Mouse (Mus musculus): ENCODE data around the gene Cpa4. TPM values are rescaled to one million over a fixed set of nuclear protein-coding genes. Genes with fewer than 3 reads are reported as not detected.

The Cpa4 gene
- polyA plus RNA-seq, 1 experiment: not detected

DNA sequence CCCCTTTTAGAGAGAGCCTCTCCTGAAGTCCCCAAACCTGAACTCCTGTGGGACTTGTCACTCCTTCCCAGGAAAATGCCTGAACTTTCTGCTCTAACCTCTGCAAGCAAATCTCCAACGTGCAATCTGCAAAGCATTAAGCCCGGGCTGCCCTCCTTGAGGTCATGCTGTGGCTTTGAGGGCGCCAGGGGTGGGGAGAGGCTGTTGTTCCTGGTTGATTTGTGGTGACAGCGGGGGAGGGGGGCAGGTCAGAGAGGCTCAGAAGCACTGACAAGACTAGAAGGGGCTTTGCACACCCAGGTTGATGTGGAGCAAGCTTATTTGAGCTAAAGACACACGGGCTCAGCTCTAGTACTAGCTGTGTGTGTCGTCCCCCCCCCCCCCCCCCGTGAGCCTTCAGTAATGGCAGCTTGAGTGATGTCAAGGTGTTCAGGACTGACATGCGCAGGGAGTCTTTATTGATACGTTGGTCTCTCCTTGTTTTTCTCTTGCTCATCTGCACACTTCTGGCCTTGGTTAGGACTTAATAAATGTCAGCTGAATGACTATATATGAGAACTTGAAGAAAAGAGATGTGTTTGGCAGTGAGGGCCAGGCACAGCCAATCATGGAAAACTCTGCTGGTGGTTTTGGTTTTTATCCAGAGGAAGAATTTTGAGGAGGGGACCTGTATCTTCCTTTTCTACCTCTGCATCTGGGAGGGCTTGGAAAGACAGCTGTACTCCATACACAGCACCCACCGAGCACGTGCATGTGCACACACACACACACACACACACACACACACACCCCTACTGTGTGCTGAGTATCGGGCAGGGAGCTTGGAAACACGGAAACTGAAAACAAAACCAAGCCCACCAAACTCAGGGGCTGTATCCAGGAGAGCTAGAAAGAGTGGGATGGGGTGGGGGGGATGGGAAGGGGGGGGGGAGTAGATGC, 49.1 kb downstream of the Cpa4 start:
- DNase-seq: peak; percentile 16
- 25% methylated on average over 13 of the region's 13 CpGs for WGBS
- H3K27ac ChIP-seq (ENCODE audit: insufficient read depth, low read depth, low read length): no peak overlapping the region

DNA sequence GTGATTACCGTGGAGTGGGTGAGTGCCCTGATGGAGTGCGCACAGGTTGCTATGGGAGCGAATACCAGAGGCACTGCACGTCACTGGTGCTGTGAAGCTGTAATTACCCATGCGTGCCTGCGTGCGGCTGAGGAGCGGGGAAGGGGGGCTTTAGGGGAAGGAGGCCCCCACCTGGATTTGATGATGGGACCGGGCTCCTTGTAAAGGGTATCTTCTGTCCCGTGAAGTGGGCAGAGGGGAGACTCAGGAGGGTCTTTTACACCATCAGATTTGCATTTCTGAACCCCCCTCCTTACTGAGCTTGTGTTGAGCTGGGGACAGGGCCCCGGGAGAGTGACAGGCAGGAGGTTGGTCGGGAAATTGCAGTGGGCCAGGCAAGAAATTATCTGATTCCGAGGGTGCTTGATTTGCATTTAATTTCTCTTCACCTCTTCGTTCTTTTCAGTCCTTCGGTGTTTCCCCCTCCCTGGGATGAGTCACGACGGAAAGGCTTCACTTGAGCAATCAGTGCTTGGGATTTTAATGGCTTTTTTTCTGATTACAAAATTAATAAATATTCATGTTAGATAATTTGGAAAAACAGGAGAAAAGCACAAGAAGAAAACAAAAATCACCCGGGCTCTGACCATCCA, 49.9 kb downstream of the Cpa4 start:
- DNase-seq: no peak
- no peak overlapping the region for H3K4me3 ChIP-seq (ENCODE audit: insufficient read depth, low read depth, low read length)
- TF ChIP-seq CTCF (conservative IDR thresholded peaks at IDR 0.05; ENCODE audit: insufficient read depth, insufficient read length, low read depth, low read length): no peak
- TF ChIP-seq POLR2A (IDR thresholded peaks at IDR 0.05; ENCODE audit: low read depth, low read length): no peak
- H3K4me1 ChIP-seq (ENCODE audit: control insufficient read depth, insufficient read depth, low read length): no peaks in the 10 kb centered on the region
- no peaks in the 10 kb centered on the region for H3K27me3 ChIP-seq (replicated peaks; ENCODE audit: control insufficient read depth, insufficient read depth, low read length)
- WGBS: 35% methylated on average over 18 of the region's 18 CpGs
- H3K27ac ChIP-seq (ENCODE audit: insufficient read depth, low read depth, low read length): no peak overlapping the region
- H3K36me3 ChIP-seq (ENCODE audit: control insufficient read depth, insufficient read depth, low read length): no peaks in the 10 kb centered on the region

More for the DNA sequence above, 49.1 kb downstream of the Cpa4 start:
- H3K4me1 ChIP-seq (ENCODE audit: control insufficient read depth, insufficient read depth, low read length): no peaks in the 10 kb centered on the region
- no peak overlapping the region for H3K4me3 ChIP-seq (ENCODE audit: insufficient read depth, low read depth, low read length)
- no peaks in the 10 kb centered on the region for H3K27me3 ChIP-seq (replicated peaks; ENCODE audit: control insufficient read depth, insufficient read depth, low read length)
- TF ChIP-seq POLR2A (IDR thresholded peaks at IDR 0.05; ENCODE audit: low read depth, low read length): no peak
- H3K36me3 ChIP-seq (ENCODE audit: control insufficient read depth, insufficient read depth, low read length): no peaks in the 10 kb centered on the region

DNA sequence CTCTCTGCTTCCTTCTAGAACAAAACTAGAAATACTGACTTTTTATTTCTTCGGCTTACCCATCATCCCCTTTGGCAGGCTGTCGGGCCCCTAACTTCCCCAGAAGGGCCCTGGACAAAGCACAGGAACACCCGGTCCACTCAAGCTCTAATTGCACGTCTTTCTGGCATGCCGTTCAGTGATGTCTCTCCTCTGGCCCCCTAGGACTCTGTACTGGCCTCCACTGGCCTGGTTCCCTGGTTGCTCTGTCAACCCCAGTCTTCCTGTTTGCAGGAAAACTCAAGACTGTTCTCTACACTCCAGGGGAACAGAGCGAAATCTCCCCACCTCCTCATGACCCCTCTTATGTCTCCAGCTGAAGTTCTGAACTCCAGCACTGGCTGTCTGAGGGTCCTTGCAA, 50.6 kb downstream of the Cpa4 start:
- 61% methylated on average over 6 of the region's 6 CpGs for WGBS
- no peaks in the 10 kb centered on the region for H3K4me1 ChIP-seq (ENCODE audit: control insufficient read depth, insufficient read depth, low read length)
- H3K27ac ChIP-seq (ENCODE audit: insufficient read depth, low read depth, low read length): no peak overlapping the region
- no peak for TF ChIP-seq CTCF (conservative IDR thresholded peaks at IDR 0.05; ENCODE audit: insufficient read depth, insufficient read length, low read depth, low read length)
- no peak for TF ChIP-seq POLR2A (IDR thresholded peaks at IDR 0.05; ENCODE audit: low read depth, low read length)
- no peak for DNase-seq
- no peaks in the 10 kb centered on the region for H3K27me3 ChIP-seq (replicated peaks; ENCODE audit: control insufficient read depth, insufficient read depth, low read length)
- H3K4me3 ChIP-seq (ENCODE audit: insufficient read depth, low read depth, low read length): no peak overlapping the region
- H3K36me3 ChIP-seq (ENCODE audit: control insufficient read depth, insufficient read depth, low read length): no peaks in the 10 kb centered on the region

DNA sequence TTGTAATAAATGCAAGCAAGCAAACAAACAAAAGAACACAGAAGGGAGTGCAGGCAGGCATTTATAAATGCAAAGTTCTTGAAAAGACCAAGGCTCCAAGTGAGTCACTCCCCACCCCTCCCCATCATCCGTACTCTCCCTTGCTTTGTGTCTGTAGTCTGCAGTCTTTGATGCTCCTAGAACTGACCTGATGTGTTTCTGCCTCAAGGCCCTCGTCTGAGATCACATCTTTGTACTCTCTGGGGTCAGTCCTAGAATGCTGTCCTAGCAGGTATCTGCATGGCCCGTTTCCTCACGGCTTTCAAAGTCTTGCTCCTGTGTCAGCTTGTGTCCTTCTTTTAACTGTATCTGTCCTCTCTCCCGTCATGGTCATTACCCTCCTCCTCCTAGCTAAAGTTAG, 51.4 kb downstream of the Cpa4 start:
- Histone ChIP-seq H3K27me3 (replicated peaks; ENCODE audit: control insufficient read depth, insufficient read depth, low read length) (no peaks in the 10 kb centered on the region), H3K36me3 (ENCODE audit: control insufficient read depth, insufficient read depth, low read length) (no peaks in the 10 kb centered on the region), H3K4me3 (ENCODE audit: insufficient read depth, low read depth, low read length) (no peak overlapping the region), H3K27ac (ENCODE audit: insufficient read depth, low read depth, low read length) (no peak overlapping the region), H3K4me1 (ENCODE audit: control insufficient read depth, insufficient read depth, low read length) (no peaks in the 10 kb centered on the region)
- TF ChIP-seq POLR2A (IDR thresholded peaks at IDR 0.05; ENCODE audit: low read depth, low read length) (no peak), CTCF (conservative IDR thresholded peaks at IDR 0.05; ENCODE audit: insufficient read depth, insufficient read length, low read depth, low read length) (no peak)
- DNase-seq: no peak
- WGBS: 85% methylated on average over 5 of the region's 5 CpGs

DNA sequence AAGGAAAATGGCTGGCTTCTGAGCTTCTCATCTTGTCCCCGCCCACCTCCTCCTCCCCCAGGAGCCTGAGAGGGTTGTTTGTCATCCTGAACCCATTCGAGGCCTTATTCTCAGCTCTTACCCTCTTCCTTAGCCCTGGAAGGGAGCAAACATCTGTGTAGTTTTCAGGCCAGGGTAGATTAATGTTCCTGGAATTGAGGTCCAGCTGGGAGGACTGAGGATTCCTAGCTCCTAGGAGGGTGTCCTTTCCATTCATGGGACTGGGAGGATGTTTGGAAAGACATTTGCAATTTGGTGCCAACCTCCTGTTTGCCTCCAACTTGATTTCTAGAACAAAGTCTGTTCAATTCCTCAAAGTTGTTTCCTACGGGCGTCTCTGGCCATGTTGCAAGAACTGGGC, 52.4 kb downstream of the Cpa4 start:
- Histone ChIP-seq H3K4me3 (ENCODE audit: insufficient read depth, low read depth, low read length) (no peak overlapping the region), H3K4me1 (ENCODE audit: control insufficient read depth, insufficient read depth, low read length) (no peaks in the 10 kb centered on the region), H3K36me3 (ENCODE audit: control insufficient read depth, insufficient read depth, low read length) (no peaks in the 10 kb centered on the region), H3K27ac (ENCODE audit: insufficient read depth, low read depth, low read length) (no peak overlapping the region), H3K27me3 (replicated peaks; ENCODE audit: control insufficient read depth, insufficient read depth, low read length) (no peaks in the 10 kb centered on the region)
- TF ChIP-seq POLR2A (IDR thresholded peaks at IDR 0.05; ENCODE audit: low read depth, low read length) (no peak), CTCF (conservative IDR thresholded peaks at IDR 0.05; ENCODE audit: insufficient read depth, insufficient read length, low read depth, low read length) (no peak)
- WGBS: 84% methylated on average over 4 of the region's 4 CpGs
- no peak for DNase-seq

DNA sequence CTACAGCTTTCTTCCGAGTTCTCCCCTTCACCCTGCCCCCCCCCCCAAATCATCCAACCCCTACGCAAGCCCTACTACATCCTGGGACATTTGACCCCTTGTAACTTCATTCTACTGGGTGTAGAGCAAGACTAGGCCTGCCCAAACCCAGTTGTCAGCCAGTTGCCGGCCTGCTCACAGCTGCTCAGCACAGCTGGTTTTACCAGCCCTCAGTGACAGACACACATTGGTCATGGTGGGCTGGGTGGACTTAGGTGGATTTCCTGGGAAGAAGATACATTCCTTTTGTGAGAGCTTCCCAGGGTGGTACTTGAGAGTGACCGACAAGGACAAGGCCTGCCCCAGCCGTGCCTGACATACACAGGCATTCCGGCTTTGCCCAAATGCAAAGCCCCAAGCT, 52.8 kb downstream of the Cpa4 start:
- no peak overlapping the region for H3K4me3 ChIP-seq (ENCODE audit: insufficient read depth, low read depth, low read length)
- H3K27ac ChIP-seq (ENCODE audit: insufficient read depth, low read depth, low read length): no peak overlapping the region
- H3K4me1 ChIP-seq (ENCODE audit: control insufficient read depth, insufficient read depth, low read length): no peaks in the 10 kb centered on the region
- H3K27me3 ChIP-seq (replicated peaks; ENCODE audit: control insufficient read depth, insufficient read depth, low read length): no peaks in the 10 kb centered on the region
- 91% methylated on average over 6 of the region's 6 CpGs for WGBS
- DNase-seq: no peak
- TF ChIP-seq CTCF (conservative IDR thresholded peaks at IDR 0.05; ENCODE audit: insufficient read depth, insufficient read length, low read depth, low read length) (no peak), POLR2A (IDR thresholded peaks at IDR 0.05; ENCODE audit: low read depth, low read length) (no peak)
- H3K36me3 ChIP-seq (ENCODE audit: control insufficient read depth, insufficient read depth, low read length): no peaks in the 10 kb centered on the region

DNA sequence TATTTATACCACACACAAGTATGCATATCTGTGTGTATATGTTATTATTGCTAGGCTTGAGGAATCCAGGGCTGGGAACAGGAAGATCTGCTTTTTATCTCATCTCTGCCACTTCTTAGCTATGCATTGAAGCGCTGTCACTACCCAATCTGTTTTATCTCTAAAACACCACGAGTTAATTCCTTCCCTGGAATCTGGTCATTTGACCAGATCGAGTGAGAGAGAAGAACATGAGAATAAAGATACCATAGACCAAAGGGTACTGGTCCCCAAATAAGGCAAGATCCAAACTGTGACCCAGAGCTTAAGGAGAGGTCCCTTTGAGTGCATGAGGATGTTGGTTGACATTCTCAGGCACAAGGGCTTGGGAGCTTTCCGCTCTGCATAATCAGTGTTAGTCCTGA, 53.8 kb downstream of the Cpa4 start:
- Histone ChIP-seq H3K4me1 (ENCODE audit: control insufficient read depth, insufficient read depth, low read length) (no peaks in the 10 kb centered on the region), H3K27ac (ENCODE audit: insufficient read depth, low read depth, low read length) (no peak overlapping the region), H3K27me3 (replicated peaks; ENCODE audit: control insufficient read depth, insufficient read depth, low read length) (no peaks in the 10 kb centered on the region), H3K36me3 (ENCODE audit: control insufficient read depth, insufficient read depth, low read length) (no peaks in the 10 kb centered on the region), H3K4me3 (ENCODE audit: insufficient read depth, low read depth, low read length) (no peak overlapping the region)
- TF ChIP-seq CTCF (conservative IDR thresholded peaks at IDR 0.05; ENCODE audit: insufficient read depth, insufficient read length, low read depth, low read length) (no peak), POLR2A (IDR thresholded peaks at IDR 0.05; ENCODE audit: low read depth, low read length) (no peak)
- WGBS: 64% methylated on average over 4 of the region's 4 CpGs
- no peak for DNase-seq
